Mouse (Mus musculus) stomach, embryonic 15.5 days (tissue): ENCODE data around the gene Tet3. TPM values are rescaled to one million over a fixed set of nuclear protein-coding genes. Genes with fewer than 3 reads are reported as not detected.
A peak's percentile ranks its signal among the peaks of the same experiment; 100 is the strongest.

Experiments used
- ATAC-seq: fragments of 200-750 bp; cut with Nextera tagmentation; 2 replicates; pipeline ENCODE4 v1.8.0; 2017; ENCODE audit warnings: low read depth, moderate number of reproducible peaks, moderate TSS enrichment; ENCODE audit not compliant: insufficient read depth, low FRiP score
- H3K27ac ChIP-seq: fragments of 300-500 bp; sonication (generic); 2 replicates; pipeline ENCODE4 v1.5.1; 2015; ENCODE audit warnings: mild to moderate bottlenecking, inconsistent platforms
- H3K27me3 ChIP-seq: fragments of 300-500 bp; sonication (generic); replicated peaks from 2 replicates; pipeline ENCODE4 v1.6.1; 2015; ENCODE audit warnings: inconsistent platforms
- H3K36me3 ChIP-seq: fragments of 300-500 bp; sonication (generic); 2 replicates; pipeline ENCODE4 v1.6.1; 2015; ENCODE audit warnings: inconsistent platforms
- H3K4me1 ChIP-seq: fragments of 300-500 bp; sonication (generic); 2 replicates; pipeline ENCODE4 v1.6.1; 2015; ENCODE audit warnings: inconsistent platforms
- H3K4me2 ChIP-seq: fragments of 300-500 bp; sonication (generic); 2 replicates; pipeline ENCODE4 v1.6.1; 2015; ENCODE audit warnings: mild to moderate bottlenecking, inconsistent platforms
- H3K4me3 ChIP-seq: fragments of 300-500 bp; sonication (generic); replicated peaks from 2 replicates; pipeline ENCODE4 v1.5.1; 2015; ENCODE audit warnings: inconsistent platforms
- H3K9ac ChIP-seq: fragments of 300-500 bp; sonication (generic); 2 replicates; pipeline ENCODE4 v1.6.1; 2015; ENCODE audit warnings: inconsistent platforms
- H3K9me3 ChIP-seq: fragments of 300-500 bp; sonication (generic); 2 replicates; pipeline ENCODE4 v1.6.1; 2016; ENCODE audit warnings: inconsistent platforms
- WGBS: fragments of 180-500 bp; shearing (Covaris S2); methylation state at CpG from one replicate; pipeline ENCODE4 v1.1.7; 2015; 5-methylcytosine and 5-hydroxymethylcytosine counted together
- polyA plus RNA-seq: library from polyadenylated mRNA; unstranded; fragments of >200 nt; fragmentation: Nextera tagmentation; extraction: Ambion mirVana; gene quantifications from 2 replicates; pipeline ENCODE4 v1.2.1, GENCODE M21; 2015

Tet3 gene
- polyA plus RNA-seq, 1 experiment from 2014 or later, result 39.6 TPM

DNA sequence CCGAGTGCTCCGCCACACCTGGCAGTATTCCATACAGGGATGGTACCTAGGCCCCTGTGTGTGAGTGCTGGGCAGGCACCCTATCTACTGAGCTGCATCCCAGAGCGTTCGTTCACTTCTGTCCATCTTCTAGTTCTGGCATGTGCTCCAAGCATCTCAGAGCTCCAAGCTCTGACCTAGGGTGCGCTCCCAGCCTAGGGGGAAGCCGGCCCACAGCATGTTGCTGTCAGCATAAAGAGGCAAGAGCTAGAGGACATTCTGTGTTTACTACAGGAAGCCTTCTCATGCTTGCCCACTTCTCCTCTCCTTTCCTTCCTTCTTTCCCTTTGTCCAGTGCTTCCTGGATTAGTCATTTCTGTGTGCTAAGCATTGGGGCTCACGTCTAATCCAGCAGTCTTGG is 16.5 kb upstream of the Tet3 start:
- no peak for ATAC-seq
- no peak overlapping the region for H3K27ac ChIP-seq
- WGBS, result 77% methylated on average over 7 of the region's 7 CpGs
- 0 out of 2 replicates have a peak, but pooled peaks cover 1% of the 10 kb centered on the region for H3K36me3 ChIP-seq
- H3K9ac ChIP-seq, result no peak overlapping the region
- no peaks in the 10 kb centered on the region for H3K4me1 ChIP-seq
- H3K9me3 ChIP-seq, result no peaks in the 10 kb centered on the region
- H3K27me3 ChIP-seq, result no peaks in the 10 kb centered on the region
- no peak overlapping the region for H3K4me3 ChIP-seq
- no peak overlapping the region for H3K4me2 ChIP-seq

- no peaks in the 10 kb centered on the region for H3K9me3 ChIP-seq
- WGBS, result 81% methylated on average over 9 of the region's 9 CpGs
- H3K27ac ChIP-seq, result no peak overlapping the region
- no peak for ATAC-seq
- H3K9ac ChIP-seq, result no peak overlapping the region
- no peak overlapping the region for H3K4me3 ChIP-seq
- H3K4me2 ChIP-seq, result no peak overlapping the region
- H3K36me3 ChIP-seq, result no peaks in the 10 kb centered on the region
- H3K4me1 ChIP-seq, result no peaks in the 10 kb centered on the region
- H3K27me3 ChIP-seq, result no peaks in the 10 kb centered on the region
These were observed 14.4 kb upstream of the Tet3 start for GRCm38 (mm10) chr6:83473240-83473639.

- no peaks in the 10 kb centered on the region for H3K4me1 ChIP-seq
- ATAC-seq, result no peak
- H3K36me3 ChIP-seq, result no peaks in the 10 kb centered on the region
- no peaks in the 10 kb centered on the region for H3K27me3 ChIP-seq
- no peak overlapping the region for H3K4me3 ChIP-seq
- no peak overlapping the region for H3K27ac ChIP-seq
- WGBS, result 86% methylated on average over 7 of the region's 7 CpGs
- H3K4me2 ChIP-seq, result no peak overlapping the region
- H3K9me3 ChIP-seq, result no peaks in the 10 kb centered on the region
- no peak overlapping the region for H3K9ac ChIP-seq
These were observed 12.9 kb upstream of the Tet3 start for GRCm38 (mm10) chr6:83471739-83472138.

GRCm38 (mm10) chr6:83464011-83464410 is 5.1 kb upstream of the Tet3 start:
- H3K9me3 ChIP-seq, result no peaks in the 10 kb centered on the region
- ATAC-seq, result no peak
- no peak overlapping the region for H3K4me2 ChIP-seq
- no peak overlapping the region for H3K9ac ChIP-seq
- no peak overlapping the region for H3K27ac ChIP-seq
- no peaks in the 10 kb centered on the region for H3K4me1 ChIP-seq
- H3K27me3 ChIP-seq, result no peaks in the 10 kb centered on the region
- no peak overlapping the region for H3K4me3 ChIP-seq
- no peaks in the 10 kb centered on the region for H3K36me3 ChIP-seq

DNA sequence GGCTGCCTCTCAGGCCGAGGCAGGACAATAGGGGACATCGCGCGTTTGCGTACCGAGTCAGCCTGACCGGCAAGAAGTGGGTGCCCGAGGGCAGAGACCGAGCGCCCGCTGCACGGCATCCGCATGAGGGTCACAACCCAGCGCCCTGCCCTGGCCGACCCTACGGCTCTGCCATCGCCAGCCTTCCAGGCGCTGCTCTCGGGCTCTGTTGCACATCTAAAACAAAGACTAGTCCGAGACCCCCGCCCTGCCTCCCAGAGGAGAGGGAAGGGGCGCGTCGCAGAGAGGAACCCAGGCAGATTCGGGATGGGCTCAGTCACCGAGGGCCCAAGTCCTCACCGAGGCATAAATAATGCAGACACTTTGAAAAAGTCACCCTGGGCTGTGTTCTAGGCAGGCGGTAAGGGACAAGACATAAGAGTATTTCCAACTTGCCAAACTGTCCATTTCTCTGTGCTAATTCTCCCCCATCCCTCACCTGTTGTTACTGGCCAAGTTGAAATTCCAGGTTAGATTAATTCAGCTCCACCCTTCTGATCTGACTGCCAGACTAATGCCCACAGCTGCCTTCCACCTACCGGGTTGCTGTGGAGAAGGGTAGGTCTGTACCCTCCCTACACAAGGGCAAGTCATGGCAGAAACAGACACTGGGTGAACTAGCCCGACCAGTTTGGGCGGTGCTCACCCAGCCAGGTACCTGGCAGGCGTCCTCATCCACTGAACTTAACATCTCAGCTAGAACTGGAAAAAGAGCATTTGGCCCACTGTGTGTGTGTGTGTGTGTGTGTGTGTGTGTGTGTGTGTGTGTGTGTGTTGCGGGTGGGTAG is 1.7 kb downstream of the Tet3 start:
- H3K9ac ChIP-seq, result peak overlapping the region; percentile 84
- H3K27me3 ChIP-seq, result no peaks in the 10 kb centered on the region
- 6% methylated on average over 33 of the region's 33 CpGs for WGBS
- peak overlapping the region; percentile 80 for H3K4me3 ChIP-seq
- ATAC-seq, result peak; percentile 71
- H3K9me3 ChIP-seq, result no peaks in the 10 kb centered on the region
- H3K4me2 ChIP-seq, result peak overlapping the region; percentile 94
- no peaks in the 10 kb centered on the region for H3K36me3 ChIP-seq
- peaks cover 37% of the 10 kb centered on the region for H3K4me1 ChIP-seq
- peak overlapping the region; percentile 96 for H3K27ac ChIP-seq

GRCm38 (mm10) chr6:83456131-83456983 is 2.5 kb downstream of the Tet3 start:
- Histone ChIP-seq H3K4me1 (peaks cover 46% of the 10 kb centered on the region), H3K9me3 (no peaks in the 10 kb centered on the region), H3K9ac (peak overlapping the region; percentile 84), H3K4me3 (peak overlapping the region; percentile 80), H3K36me3 (no peaks in the 10 kb centered on the region), H3K27ac (peak overlapping the region; percentile 96), H3K4me2 (peak overlapping the region; percentile 94), H3K27me3 (no peaks in the 10 kb centered on the region)
- 2% methylated on average over 70 of the region's 105 CpGs for WGBS
- ATAC-seq, result peak; percentile 74

GRCm38 (mm10) chr6:83455328-83456130 is 3.4 kb downstream of the Tet3 start:
- Histone ChIP-seq H3K4me2 (peak overlapping the region; percentile 94), H3K27ac (peak overlapping the region; percentile 96), H3K9me3 (no peaks in the 10 kb centered on the region), H3K9ac (peak overlapping the region; percentile 84), H3K36me3 (no peaks in the 10 kb centered on the region), H3K4me1 (peaks cover 54% of the 10 kb centered on the region), H3K27me3 (no peaks in the 10 kb centered on the region), H3K4me3 (peak overlapping the region; percentile 80)
- ATAC-seq, result no peak
- 1% methylated on average over 34 of the region's 41 CpGs for WGBS

DNA sequence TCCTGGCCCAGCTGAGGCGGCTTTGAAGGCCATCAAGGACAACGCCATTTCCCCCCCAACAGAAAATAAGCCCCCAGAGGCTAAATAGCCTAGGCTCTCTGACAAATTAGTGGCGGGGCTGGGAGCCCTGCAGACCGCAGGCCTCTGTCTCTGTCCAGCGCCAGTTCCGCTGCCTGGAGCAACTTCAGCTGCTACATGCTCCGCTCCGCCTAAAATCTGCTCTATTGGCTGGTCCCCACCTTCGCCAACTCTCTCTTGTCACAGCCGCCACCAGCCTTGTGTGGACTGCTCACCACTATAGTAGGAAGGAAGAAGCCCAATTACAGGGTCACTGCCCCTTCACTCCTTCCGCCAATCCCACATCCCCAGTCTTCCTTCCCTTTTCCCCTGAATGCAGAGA is 5.2 kb downstream of the Tet3 start:
- H3K4me3 ChIP-seq, result peak overlapping the region; percentile 80
- H3K9me3 ChIP-seq, result no peaks in the 10 kb centered on the region
- H3K4me2 ChIP-seq, result peak overlapping the region; percentile 94
- no peak for ATAC-seq
- no peak overlapping the region for H3K27ac ChIP-seq
- WGBS, result 32% methylated on average over 11 of the region's 11 CpGs
- H3K4me1 ChIP-seq, result peaks cover 65% of the 10 kb centered on the region
- no peaks in the 10 kb centered on the region for H3K27me3 ChIP-seq
- no peak overlapping the region for H3K9ac ChIP-seq
- no peaks in the 10 kb centered on the region for H3K36me3 ChIP-seq

DNA sequence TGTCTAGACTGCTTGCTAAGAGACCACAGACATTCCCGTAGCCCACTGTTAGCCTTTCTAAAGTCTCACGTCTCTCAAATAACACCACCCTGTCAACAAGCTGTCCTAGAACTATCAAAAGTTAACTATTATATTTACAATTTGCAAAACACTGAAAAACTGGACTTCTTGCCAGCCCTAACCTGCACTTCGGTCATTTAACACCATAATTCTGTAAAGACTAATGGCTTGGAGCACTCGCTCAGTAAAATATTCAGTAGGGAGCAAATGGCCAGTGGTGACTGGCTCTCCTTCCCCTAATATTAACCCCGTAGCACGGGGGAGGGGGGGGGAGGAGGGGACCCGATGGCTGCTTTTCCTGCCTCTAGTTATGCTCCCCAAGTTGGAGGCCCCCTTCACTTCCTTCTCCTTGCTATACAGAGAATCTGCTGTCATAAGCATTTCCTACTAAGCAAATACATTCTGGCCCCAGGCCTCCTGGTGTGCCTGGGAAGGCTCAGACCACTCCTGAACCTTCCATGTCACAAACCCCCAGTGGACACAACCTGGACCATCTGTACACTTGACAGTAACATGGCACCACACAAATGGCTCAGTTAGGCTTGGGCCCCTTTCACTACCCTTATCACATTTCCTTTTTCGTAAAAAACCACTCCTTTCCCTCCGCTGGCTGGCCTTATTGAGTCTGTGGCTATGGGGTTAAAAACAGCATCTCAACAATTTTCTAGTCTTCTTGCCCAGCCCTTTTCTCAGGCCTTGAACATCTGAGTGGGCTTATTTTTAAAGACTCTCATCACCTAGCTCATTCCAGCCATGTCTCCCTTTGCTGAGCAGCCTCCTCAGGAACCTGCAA is 8.2 kb downstream of the Tet3 start:
- no peak for ATAC-seq
- Histone ChIP-seq H3K27me3 (no peaks in the 10 kb centered on the region), H3K9ac (no peak overlapping the region), H3K27ac (peak overlapping the region; percentile 51; the same call in 1 of the 2 replicates), H3K36me3 (no peaks in the 10 kb centered on the region; the same call in 1 of the 2 replicates), H3K4me2 (0 out of 2 replicates have a peak overlapping the region, but pooled peaks have one; percentile 21), H3K9me3 (no peaks in the 10 kb centered on the region), H3K4me1 (peaks cover 64% of the 10 kb centered on the region), H3K4me3 (no peak overlapping the region)
- WGBS, result 42% methylated on average over 9 of the region's 9 CpGs

- 0 out of 2 replicates have a peak overlapping the region, but pooled peaks have one; percentile 51 for H3K27ac ChIP-seq
- H3K4me1 ChIP-seq, result peaks cover 61% of the 10 kb centered on the region
- no peak for ATAC-seq
- no peak overlapping the region for H3K4me3 ChIP-seq
- H3K9ac ChIP-seq, result no peak overlapping the region
- no peaks in the 10 kb centered on the region; the same call in 1 of the 2 replicates for H3K36me3 ChIP-seq
- no peak overlapping the region for H3K4me2 ChIP-seq
- H3K27me3 ChIP-seq, result no peaks in the 10 kb centered on the region
- whole genome bisulfite sequencing, result 39% methylated on average over 3 of the region's 3 CpGs
- H3K9me3 ChIP-seq, result no peaks in the 10 kb centered on the region
These were observed 9.4 kb downstream of the Tet3 start for GRCm38 (mm10) chr6:83449440-83449839.

DNA sequence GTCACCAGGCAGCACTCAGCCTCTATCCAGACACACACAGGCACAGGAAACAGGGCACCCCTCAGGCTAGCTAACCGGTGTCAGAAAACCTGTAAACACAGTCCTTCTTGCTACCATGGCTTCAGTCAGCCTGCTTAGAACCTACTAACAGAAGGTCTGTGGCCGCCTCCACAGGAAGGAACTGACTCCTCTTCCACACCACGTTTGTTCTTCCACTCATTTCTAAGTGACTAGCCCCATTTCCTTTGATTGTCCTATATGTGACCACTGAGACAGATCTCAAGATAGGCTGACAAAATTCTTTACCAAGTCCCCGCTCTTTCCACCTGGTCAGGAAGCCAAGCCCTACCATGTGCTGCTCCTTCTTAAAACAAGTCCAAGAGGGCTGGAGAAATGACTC is 10.0 kb downstream of the Tet3 start:
- WGBS, result 70% methylated on average over 4 of the region's 4 CpGs
- H3K4me2 ChIP-seq, result no peak overlapping the region
- no peaks in the 10 kb centered on the region for H3K9me3 ChIP-seq
- ATAC-seq, result no peak
- no peak overlapping the region for H3K9ac ChIP-seq
- H3K27ac ChIP-seq, result no peak overlapping the region
- peaks cover 61% of the 10 kb centered on the region for H3K4me1 ChIP-seq
- H3K27me3 ChIP-seq, result no peaks in the 10 kb centered on the region
- H3K4me3 ChIP-seq, result no peak overlapping the region
- no peaks in the 10 kb centered on the region; the same call in 1 of the 2 replicates for H3K36me3 ChIP-seq
